ENCODE assay signal across 8 mouse cellular contexts in genomic region chr11:78827546-78827945, GRCm38 (mm10). TPM values are rescaled to one million over a fixed set of nuclear protein-coding genes. Genes with fewer than 3 reads are reported as not detected.
DNase-seq lines count a peak whose midpoint lies in the region; ATAC-seq and TF ChIP-seq lines count a peak whose summit lies in the region.

No protein-coding gene starts in this region.

- no peak overlapping the region for H3K9ac ChIP-seq in heart, embryonic 11.5 days (ENCODE audit: low read depth, low read length)
- no peak overlapping the region for H3K9ac ChIP-seq in liver, embryonic 14.5 days (replicated peaks)
- no peak overlapping the region for H3K9ac ChIP-seq in stomach, embryonic 15.5 days

- H3K4me3 ChIP-seq in heart, embryonic 11.5 days (ENCODE audit: low read depth, low read length) = peak overlapping the region; percentile 72
- H3K4me3 ChIP-seq in liver, embryonic 14.5 days (ENCODE audit: insufficient read depth in 1 of 2, low read depth in 2 of 2, low read length in 2 of 2) = no peak overlapping the region
- H3K4me3 ChIP-seq in stomach, embryonic 15.5 days (replicated peaks) = no peak overlapping the region

- H3K9me3 ChIP-seq in heart, embryonic 11.5 days (replicated peaks; ENCODE audit: control insufficient read depth, low read length) = no peaks in the 10 kb centered on the region
- no peaks in the 10 kb centered on the region for H3K9me3 ChIP-seq in liver, embryonic 14.5 days (ENCODE audit: control insufficient read depth, low read length)
- no peaks in the 10 kb centered on the region for H3K9me3 ChIP-seq in stomach, embryonic 15.5 days

- peaks cover 36% of the 10 kb centered on the region for H3K4me1 ChIP-seq in heart, embryonic 11.5 days (ENCODE audit: control insufficient read depth, insufficient read depth, low read length)
- peaks cover 24 to 43% of the 10 kb centered on the region in 2 experiments for H3K4me1 ChIP-seq in liver, embryonic 14.5 days (replicated peaks; ENCODE audit: control insufficient read depth in 2 of 2, insufficient read depth in 2 of 2, low read length in 1 of 2)
- H3K4me1 ChIP-seq in stomach, embryonic 15.5 days = 0 out of 2 replicates have a peak, but pooled peaks cover 5% of the 10 kb centered on the region

- no peak for ATAC-seq in heart, embryonic 11.5 days (replicated peaks; ENCODE audit: insufficient number of reproducible peaks, low FRiP score, low TSS enrichment)
- no peak for ATAC-seq in liver, embryonic 14.5 days (ENCODE audit: insufficient read depth)
- no peak for ATAC-seq in stomach, embryonic 15.5 days (ENCODE audit: insufficient read depth, low FRiP score, low read depth)

- H3K4me2 ChIP-seq in heart, embryonic 11.5 days = peak overlapping the region; percentile 79
- H3K4me2 ChIP-seq in liver, embryonic 14.5 days (ENCODE audit: low read depth) = peak overlapping the region; percentile 85
- peak overlapping the region; percentile 78; the same call in 1 of the 2 replicates for H3K4me2 ChIP-seq in stomach, embryonic 15.5 days

- no peaks in the 10 kb centered on the region for H3K36me3 ChIP-seq in heart, embryonic 11.5 days (ENCODE audit: control insufficient read depth, insufficient read depth, low read length)
- H3K36me3 ChIP-seq in liver, embryonic 14.5 days (replicated peaks; ENCODE audit: control insufficient read depth, insufficient read depth, low read depth) = no peaks in the 10 kb centered on the region
- H3K36me3 ChIP-seq in stomach, embryonic 15.5 days = no peaks in the 10 kb centered on the region

- TF ChIP-seq EP300 in liver, embryonic 14.5 days (IDR thresholded peaks at IDR 0.05; ENCODE audit: low read depth) = no peak

- no peak for TF ChIP-seq CTCF in liver, embryonic 14.5 days (IDR thresholded peaks at IDR 0.05; ENCODE audit: low read depth)

- 40% methylated on average over 7 of the region's 7 CpGs for WGBS in heart, embryonic 11.5 days (ENCODE audit: insufficient replicate concordance)
- 54% methylated on average over 7 of the region's 7 CpGs for WGBS in liver, embryonic 14.5 days (ENCODE audit: insufficient replicate concordance)
- WGBS in stomach, embryonic 15.5 days = 34% methylated on average over 7 of the region's 7 CpGs

- DNase-seq in heart, postnatal 4 days = no peak
- peak; percentile 56 for DNase-seq in ovary, adult 18-20 months (ENCODE audit: low spot score)
- DNase-seq in ovary, postnatal 10 days (ENCODE audit: low spot score) = no peak
- no peak for DNase-seq in liver, embryonic 14.5 days (ENCODE audit: low read depth in 3 of 3, low spot score in 3 of 3)
- DNase-seq in adrenal gland, postnatal 4 days (ENCODE audit: low spot score in 2 of 2) = no peak
- DNase-seq in layer of hippocampus, adult 8-10 months (ENCODE audit: low spot score in 2 of 2) = no peak

- H3K27me3 ChIP-seq in heart, embryonic 11.5 days (ENCODE audit: control insufficient read depth, insufficient read depth, low read length) = no peaks in the 10 kb centered on the region
- H3K27me3 ChIP-seq in liver, embryonic 14.5 days (ENCODE audit: control insufficient read depth, insufficient read depth, low read length) = no peaks in the 10 kb centered on the region
- H3K27me3 ChIP-seq in stomach, embryonic 15.5 days (replicated peaks) = no peaks in the 10 kb centered on the region

- no peak overlapping the region for H3K27ac ChIP-seq in heart, embryonic 11.5 days (ENCODE audit: low read depth, low read length)
- H3K27ac ChIP-seq in liver, embryonic 14.5 days = no peak overlapping the region
- H3K27ac ChIP-seq in stomach, embryonic 15.5 days = no peak overlapping the region

RNA-seq across cellular contexts. Expression of gene Lyrm9, which starts 1.2 kb away (rescaled TPM):
- 27.4 and 28.3 TPM in 2 replicates for polyA plus RNA-seq in heart, embryonic 11.5 days (2014; fragmentation: Nextera tagmentation; extraction: Ambion mirVana)
- 10 to 100 TPM; 33.0 to 34.3 TPM for total RNA-seq in heart, postnatal 4 days (2021)
- 3.8 and 12.4 TPM in 2 replicates for polyA plus RNA-seq in liver, embryonic 14.5 days (2012; rRNA removed)
- polyA plus RNA-seq in liver, embryonic 14.5 days (2014; fragmentation: Nextera tagmentation; extraction: Ambion mirVana) = 18.1 and 20.4 TPM in 2 replicates
- 17.9 and 18.3 TPM in 2 replicates for polyA plus RNA-seq in stomach, embryonic 15.5 days (2015; fragmentation: Nextera tagmentation; extraction: Ambion mirVana)
- total RNA-seq in adrenal gland, postnatal 4 days (2021) = 10 to 100 TPM; 24.2 to 28.6 TPM
- total RNA-seq in layer of hippocampus, adult 8-10 months (2022) = 10 to 100 TPM; 20.1 to 29.1 (median 23.5) TPM
